Mouse (Mus musculus) hindbrain, embryonic 16.5 days (tissue): ENCODE results near the gene Pla2g4a. TPM values are rescaled to one million over a fixed set of nuclear protein-coding genes. Genes with fewer than 3 reads are reported as not detected.

Experiments
- ATAC-seq: fragments of 200-750 bp; cut with Nextera tagmentation; 2 replicates; pipeline ENCODE4 v1.8.0; 2017; ENCODE audit warnings: moderate TSS enrichment, moderate library complexity
- H3K27ac ChIP-seq: fragments of 300-500 bp; sonication (generic); 2 replicates; pipeline ENCODE4 v1.5.1; 2014; ENCODE audit warnings: low read depth, mild to moderate bottlenecking, control low read depth, low read length, moderate library complexity
- H3K27me3 ChIP-seq: fragments of 300-500 bp; sonication (generic); replicated peaks from 2 replicates; pipeline ENCODE4 v1.6.1; 2014; ENCODE audit warnings: low read length; ENCODE audit not compliant: control insufficient read depth, insufficient read depth
- H3K36me3 ChIP-seq: fragments of 300-500 bp; sonication (generic); 2 replicates; pipeline ENCODE4 v1.6.1; 2014; ENCODE audit warnings: mild to moderate bottlenecking, low read length, moderate library complexity, mixed read lengths; ENCODE audit not compliant: control insufficient read depth, insufficient read depth
- H3K4me1 ChIP-seq: fragments of 300-500 bp; sonication (generic); 2 replicates; pipeline ENCODE4 v1.6.1; 2014; ENCODE audit warnings: low read depth, low read length; ENCODE audit not compliant: control insufficient read depth, insufficient read depth
- H3K4me2 ChIP-seq: fragments of 300-500 bp; sonication (generic); 2 replicates; pipeline ENCODE4 v1.6.1; 2014; ENCODE audit warnings: mild to moderate bottlenecking, low read length, control low read depth, moderate library complexity
- H3K4me3 ChIP-seq: fragments of 300-500 bp; sonication (generic); 2 replicates; pipeline ENCODE4 v1.5.1; 2014; ENCODE audit warnings: mild to moderate bottlenecking, low read length, control low read depth, moderate library complexity
- H3K9ac ChIP-seq: fragments of 300-500 bp; sonication (generic); 2 replicates; pipeline ENCODE4 v1.6.1; 2014; ENCODE audit warnings: low read depth, mild to moderate bottlenecking, control low read depth, low read length, moderate library complexity
- H3K9me3 ChIP-seq: fragments of 300-500 bp; sonication (generic); 2 replicates; pipeline ENCODE4 v1.6.1; 2014; ENCODE audit warnings: mild to moderate bottlenecking, low read length, moderate library complexity; ENCODE audit not compliant: control insufficient read depth
- WGBS: fragments of 180-500 bp; shearing (Covaris S2); extraction: QIAGEN DNeasy Blood & Tissue Kit; methylation state at CpG from one replicate; pipeline ENCODE4 v1.1.7; 2014; 5-methylcytosine and 5-hydroxymethylcytosine counted together
- polyA plus RNA-seq: library from polyadenylated mRNA; unstranded; fragments of >200 nt; fragmentation: Nextera tagmentation; extraction: Ambion mirVana; gene quantifications from 2 replicates; pipeline ENCODE4 v1.2.1, GENCODE M21; 2015

Pla2g4a gene
- polyA plus RNA-seq, 1 experiment from 2014 or later, result 2.3 TPM

GRCm38 (mm10) chr1:149912984-149913383 is 48.1 kb downstream of the Pla2g4a start:
- no peak for ATAC-seq
- no peaks in the 10 kb centered on the region for H3K27me3 ChIP-seq
- no peaks in the 10 kb centered on the region for H3K4me1 ChIP-seq
- no peak overlapping the region for H3K4me3 ChIP-seq
- H3K9ac ChIP-seq, result no peak overlapping the region
- no peak overlapping the region for H3K27ac ChIP-seq
- H3K36me3 ChIP-seq, result no peaks in the 10 kb centered on the region
- no peak overlapping the region for H3K4me2 ChIP-seq
- no peaks in the 10 kb centered on the region for H3K9me3 ChIP-seq
- 88% methylated on average over 4 of the region's 4 CpGs for WGBS

DNA sequence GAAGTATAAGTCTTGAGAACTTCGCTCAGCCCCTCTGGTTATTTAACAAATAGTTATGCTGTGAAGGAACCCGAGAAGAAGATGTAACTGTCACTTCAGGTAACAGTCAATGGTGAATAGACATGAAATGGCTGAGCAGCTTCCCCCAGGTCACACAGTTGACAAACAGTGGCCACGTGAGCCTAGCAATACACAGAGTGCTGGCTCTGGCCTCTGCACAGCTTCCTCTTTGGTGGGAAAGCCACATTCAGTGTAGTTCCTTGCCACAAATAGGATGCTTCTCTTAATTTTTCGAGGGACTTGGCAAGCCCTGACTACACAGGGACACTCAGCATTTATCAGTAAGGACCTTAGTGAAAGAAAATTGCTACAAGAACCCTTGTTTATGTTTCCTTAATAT is 50.0 kb downstream of the Pla2g4a start:
- no peaks in the 10 kb centered on the region for H3K9me3 ChIP-seq
- H3K27me3 ChIP-seq, result no peaks in the 10 kb centered on the region
- no peak overlapping the region for H3K27ac ChIP-seq
- no peak overlapping the region for H3K4me3 ChIP-seq
- no peak overlapping the region for H3K4me2 ChIP-seq
- no peak overlapping the region for H3K9ac ChIP-seq
- ATAC-seq, result no peak
- H3K4me1 ChIP-seq, result no peaks in the 10 kb centered on the region
- WGBS, result 73% methylated on average over 4 of the region's 4 CpGs
- no peaks in the 10 kb centered on the region for H3K36me3 ChIP-seq

GRCm38 (mm10) chr1:149898001-149898625 is 63.0 kb downstream of the Pla2g4a start:
- WGBS, result 82% methylated on average over 4 of the region's 4 CpGs
- Histone ChIP-seq H3K36me3 (no peaks in the 10 kb centered on the region), H3K4me3 (no peak overlapping the region), H3K4me1 (no peaks in the 10 kb centered on the region), H3K27ac (no peak overlapping the region), H3K9me3 (no peaks in the 10 kb centered on the region), H3K9ac (no peak overlapping the region), H3K27me3 (no peaks in the 10 kb centered on the region), H3K4me2 (no peak overlapping the region)
- no peak for ATAC-seq

DNA sequence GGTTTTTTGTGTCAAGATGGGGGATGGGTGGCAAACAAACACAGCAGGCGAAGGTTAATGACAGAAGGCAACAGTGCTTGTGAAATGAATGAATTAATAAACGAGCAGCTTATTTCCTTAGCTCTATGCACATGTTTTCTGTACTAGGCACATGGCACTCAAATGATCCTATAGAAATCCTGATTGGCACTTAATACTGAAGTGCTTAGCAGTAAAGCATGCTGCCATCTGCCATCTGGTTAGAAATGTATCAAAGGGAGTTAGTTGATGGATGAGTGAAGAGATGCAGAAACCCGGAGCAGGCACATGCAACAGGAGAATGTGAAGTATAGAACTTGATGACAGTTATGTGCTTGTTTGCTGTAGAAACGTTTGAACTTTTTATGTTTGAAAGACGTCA is 64.5 kb downstream of the Pla2g4a start:
- no peak overlapping the region for H3K9ac ChIP-seq
- no peaks in the 10 kb centered on the region for H3K9me3 ChIP-seq
- H3K4me1 ChIP-seq, result no peaks in the 10 kb centered on the region
- H3K36me3 ChIP-seq, result no peaks in the 10 kb centered on the region
- ATAC-seq, result peak; percentile 92
- WGBS, result 52% methylated on average over 5 of the region's 5 CpGs
- H3K27me3 ChIP-seq, result no peaks in the 10 kb centered on the region
- no peak overlapping the region for H3K4me3 ChIP-seq
- H3K27ac ChIP-seq, result no peak overlapping the region
- H3K4me2 ChIP-seq, result no peak overlapping the region

GRCm38 (mm10) chr1:149894940-149895339 is 66.2 kb downstream of the Pla2g4a start:
- WGBS, result 88% methylated on average over 8 of the region's 8 CpGs
- Histone ChIP-seq H3K9me3 (no peaks in the 10 kb centered on the region), H3K27me3 (no peaks in the 10 kb centered on the region), H3K27ac (no peak overlapping the region), H3K4me3 (no peak overlapping the region), H3K9ac (no peak overlapping the region), H3K4me2 (no peak overlapping the region), H3K4me1 (no peaks in the 10 kb centered on the region), H3K36me3 (no peaks in the 10 kb centered on the region)
- ATAC-seq, result no peak

GRCm38 (mm10) chr1:149893903-149894302 is 67.2 kb downstream of the Pla2g4a start:
- 85% methylated on average over 2 of the region's 2 CpGs for WGBS
- H3K9me3 ChIP-seq, result no peaks in the 10 kb centered on the region
- H3K4me1 ChIP-seq, result no peaks in the 10 kb centered on the region
- H3K4me2 ChIP-seq, result no peak overlapping the region
- H3K36me3 ChIP-seq, result no peaks in the 10 kb centered on the region
- ATAC-seq, result no peak
- no peak overlapping the region for H3K27ac ChIP-seq
- H3K4me3 ChIP-seq, result no peak overlapping the region
- H3K27me3 ChIP-seq, result no peaks in the 10 kb centered on the region
- no peak overlapping the region for H3K9ac ChIP-seq

DNA sequence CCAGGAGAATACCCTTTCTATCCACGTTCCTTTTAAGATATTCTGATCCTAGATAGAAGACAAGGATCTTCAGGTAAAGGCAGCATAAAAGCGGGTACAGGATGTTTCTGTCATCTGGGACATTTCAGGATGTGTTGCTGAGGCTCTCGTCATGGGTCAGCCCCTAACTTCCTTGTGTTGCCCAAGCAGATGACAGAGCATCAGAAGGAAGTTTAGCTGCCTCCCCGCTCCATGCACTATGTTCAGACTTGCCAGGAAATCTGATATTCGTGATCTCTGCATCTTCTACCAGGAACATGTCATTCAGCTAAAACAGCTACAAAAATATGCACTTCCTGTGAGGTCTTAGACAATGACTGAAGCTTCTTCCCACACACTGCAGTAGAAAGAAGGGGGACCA is 70.0 kb downstream of the Pla2g4a start:
- no peak for ATAC-seq
- Histone ChIP-seq H3K9me3 (no peaks in the 10 kb centered on the region), H3K27ac (no peak overlapping the region), H3K36me3 (no peaks in the 10 kb centered on the region), H3K4me1 (no peaks in the 10 kb centered on the region), H3K27me3 (no peaks in the 10 kb centered on the region), H3K4me2 (no peak overlapping the region), H3K9ac (no peak overlapping the region), H3K4me3 (no peak overlapping the region)
- WGBS, result 84% methylated on average over 5 of the region's 5 CpGs

GRCm38 (mm10) chr1:149882419-149883025 is 78.6 kb downstream of the Pla2g4a start:
- Histone ChIP-seq H3K36me3 (no peaks in the 10 kb centered on the region), H3K27me3 (no peaks in the 10 kb centered on the region), H3K4me3 (no peak overlapping the region), H3K4me1 (no peaks in the 10 kb centered on the region), H3K4me2 (no peak overlapping the region), H3K27ac (no peak overlapping the region), H3K9ac (no peak overlapping the region), H3K9me3 (no peaks in the 10 kb centered on the region)
- 74% methylated on average over 6 of the region's 6 CpGs for WGBS
- no peak for ATAC-seq

DNA sequence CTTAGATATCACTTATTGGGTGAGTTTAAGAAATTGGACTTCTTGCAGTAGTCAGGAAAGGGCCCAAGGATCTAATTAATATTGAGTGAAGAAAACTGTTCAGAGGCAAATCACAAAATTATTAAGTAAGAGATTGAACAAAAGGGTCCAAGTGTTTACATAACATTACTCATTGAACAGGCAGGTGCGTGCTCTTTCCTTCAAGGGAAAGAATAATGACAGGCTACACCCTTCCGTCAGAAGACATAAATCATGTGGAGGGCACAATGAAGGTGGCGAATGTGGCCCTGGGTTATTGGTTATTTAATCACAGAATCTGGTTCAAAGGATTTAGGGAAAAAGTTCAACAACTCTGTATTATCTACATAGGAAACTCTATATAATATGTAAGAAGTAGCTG is 82.9 kb downstream of the Pla2g4a start:
- ATAC-seq, result no peak
- Histone ChIP-seq H3K4me1 (no peaks in the 10 kb centered on the region), H3K36me3 (no peaks in the 10 kb centered on the region), H3K9ac (no peak overlapping the region), H3K27me3 (no peaks in the 10 kb centered on the region), H3K4me3 (no peak overlapping the region), H3K27ac (no peak overlapping the region), H3K4me2 (no peak overlapping the region), H3K9me3 (no peaks in the 10 kb centered on the region)
- 86% methylated on average over 3 of the region's 3 CpGs for WGBS
